Mouse (Mus musculus): Measurements from ENCODE around the gene Trp53rka.

GRCm38 (mm10) chr2:165497706-165498275 is 4.7 kb upstream of the Trp53rka start:
- no peak for TF ChIP-seq CTCF (IDR thresholded peaks at IDR 0.05; ENCODE audit: control insufficient read depth, insufficient read depth, low read length)
- no peak for TF ChIP-seq POLR2A (IDR thresholded peaks at IDR 0.05; ENCODE audit: borderline replicate concordance, control insufficient read depth, low read depth, low read length)
